Mouse (Mus musculus) lung, postnatal 0 days (tissue): ENCODE data around the gene Nab1. TPM values are rescaled to one million over a fixed set of nuclear protein-coding genes. Genes with fewer than 3 reads are reported as not detected.

ENCODE experiments used
- ATAC-seq: fragments of 200-750 bp; cut with Nextera tagmentation; 2 replicates; pipeline ENCODE4 v1.8.0; 2017; ENCODE audit warnings: moderate library complexity
- DNase-seq: peaks from one replicate; pipeline ENCODE4 v3.0.0-alpha.2; 2016; ENCODE audit warnings: low spot score
- H3K27ac ChIP-seq: fragments of 300-500 bp; sonication (generic); 2 replicates; pipeline ENCODE4 v1.5.1; 2014; ENCODE audit warnings: antibody characterized with exemption, mild to moderate bottlenecking, low read length, mixed read lengths
- H3K27me3 ChIP-seq: fragments of 300-500 bp; sonication (generic); replicated peaks from 2 replicates; pipeline ENCODE4 v1.6.1; 2014; ENCODE audit warnings: low read length, mixed read lengths; ENCODE audit not compliant: insufficient read depth
- H3K36me3 ChIP-seq: fragments of 300-500 bp; sonication (generic); 2 replicates; pipeline ENCODE4 v1.6.1; 2014; ENCODE audit warnings: low read length, mixed read lengths; ENCODE audit not compliant: insufficient read depth
- H3K4me1 ChIP-seq: fragments of 300-500 bp; sonication (generic); 2 replicates; pipeline ENCODE4 v1.6.1; 2014; ENCODE audit warnings: antibody characterized with exemption, low read depth, low read length, mixed read lengths; ENCODE audit not compliant: insufficient read depth
- H3K4me2 ChIP-seq: fragments of 300-500 bp; sonication (generic); replicated peaks from 2 replicates; pipeline ENCODE4 v1.6.1; 2014; ENCODE audit warnings: low read depth, mild to moderate bottlenecking, low read length, moderate library complexity, mixed read lengths
- H3K4me3 ChIP-seq: fragments of 300-500 bp; sonication (generic); 2 replicates; pipeline ENCODE4 v1.5.1; 2014; ENCODE audit warnings: low read depth, low read length
- H3K9ac ChIP-seq: fragments of 300-500 bp; sonication (generic); replicated peaks from 2 replicates; pipeline ENCODE4 v1.6.1; 2014; ENCODE audit warnings: low read depth, mild to moderate bottlenecking
- H3K9me3 ChIP-seq: fragments of 300-500 bp; sonication (generic); 2 replicates; pipeline ENCODE4 v1.6.1; 2016; ENCODE audit warnings: low read length, mixed read lengths
- CTCF ChIP-seq: IDR thresholded peaks from 2 replicates; pipeline ENCODE4 v1.5.1; 2016; ENCODE audit warnings: antibody characterized with exemption, mild to moderate bottlenecking
- EP300 ChIP-seq: IDR thresholded peaks from 2 replicates; pipeline ENCODE4 v1.6.1; 2016; ENCODE audit warnings: antibody characterized with exemption, mild to moderate bottlenecking, control low read depth
- WGBS: fragments of 180-500 bp; shearing (Covaris S2); extraction: QIAGEN DNeasy Blood & Tissue Kit; methylation state at CpG from one replicate; pipeline ENCODE4 v1.1.7; 2014; 5-methylcytosine and 5-hydroxymethylcytosine counted together
- polyA plus RNA-seq: library from polyadenylated mRNA; unstranded; fragments of >200 nt; fragmentation: Nextera tagmentation; extraction: Ambion mirVana; gene quantifications from 2 replicates; pipeline ENCODE4 v1.2.1, GENCODE M21; 2015

Gene Nab1
- polyA plus RNA-seq, 1 experiment from 2014 or later: 16.8 TPM

DNA sequence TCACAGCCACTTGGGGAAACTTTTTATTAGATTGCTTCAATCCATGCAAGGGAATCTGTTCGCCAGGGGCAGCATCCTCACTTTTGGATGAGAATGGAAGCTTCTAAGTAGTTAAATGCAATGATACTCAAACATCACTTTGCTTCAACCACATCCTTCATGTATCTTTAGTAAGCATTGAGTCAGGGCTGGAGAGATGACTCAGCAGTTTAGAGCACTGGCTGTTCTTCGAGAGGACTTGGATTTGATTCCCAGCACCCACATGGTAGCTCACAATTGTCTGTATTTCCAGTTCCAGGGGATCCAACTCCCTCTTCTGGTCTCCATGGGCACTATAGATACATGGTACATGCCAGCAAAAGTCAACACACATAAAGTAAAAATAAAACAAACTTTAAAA is 77.4 kb downstream of the Nab1 start:
- no peak for TF ChIP-seq EP300
- no peak for TF ChIP-seq CTCF

DNA sequence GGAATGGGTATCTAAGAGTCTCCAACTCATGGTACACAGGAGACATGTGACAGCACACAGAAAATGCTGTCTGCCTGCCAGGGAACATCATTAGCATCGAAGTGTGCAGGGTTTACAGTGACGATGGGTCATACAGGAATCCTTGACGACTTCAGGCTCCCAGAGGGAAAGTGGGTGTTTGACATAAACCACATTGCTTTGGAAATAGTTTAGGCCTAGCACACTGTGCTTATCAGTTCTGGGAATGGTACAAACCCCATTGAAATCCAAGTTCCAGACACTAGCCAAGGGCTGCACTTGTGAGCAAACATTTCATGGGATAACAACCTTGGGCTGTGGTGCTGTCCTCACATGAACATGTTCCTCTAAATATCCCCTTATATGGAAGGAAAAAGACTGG is 78.3 kb downstream of the Nab1 start:
- whole genome bisulfite sequencing: 46% methylated on average over 3 of the region's 3 CpGs
- Histone ChIP-seq H3K4me3 (no peak overlapping the region), H3K27me3 (no peaks in the 10 kb centered on the region), H3K4me1 (no peaks in the 10 kb centered on the region), H3K27ac (no peak overlapping the region), H3K36me3 (no peaks in the 10 kb centered on the region), H3K4me2 (no peak overlapping the region), H3K9me3 (no peaks in the 10 kb centered on the region), H3K9ac (no peak overlapping the region)
- peak; percentile 32 for DNase-seq
- ATAC-seq: peak; percentile 48
- no peak for TF ChIP-seq EP300

More for the DNA sequence above, 77.4 kb downstream of the Nab1 start:
- Histone ChIP-seq H3K4me2 (no peak overlapping the region), H3K4me3 (no peak overlapping the region), H3K27ac (no peak overlapping the region), H3K9ac (no peak overlapping the region), H3K4me1 (no peaks in the 10 kb centered on the region), H3K27me3 (no peaks in the 10 kb centered on the region), H3K9me3 (no peaks in the 10 kb centered on the region), H3K36me3 (no peaks in the 10 kb centered on the region)
- DNase-seq (no peak), ATAC-seq (no peak)
- WGBS: 78% methylated on average over 2 of the region's 2 CpGs

DNA sequence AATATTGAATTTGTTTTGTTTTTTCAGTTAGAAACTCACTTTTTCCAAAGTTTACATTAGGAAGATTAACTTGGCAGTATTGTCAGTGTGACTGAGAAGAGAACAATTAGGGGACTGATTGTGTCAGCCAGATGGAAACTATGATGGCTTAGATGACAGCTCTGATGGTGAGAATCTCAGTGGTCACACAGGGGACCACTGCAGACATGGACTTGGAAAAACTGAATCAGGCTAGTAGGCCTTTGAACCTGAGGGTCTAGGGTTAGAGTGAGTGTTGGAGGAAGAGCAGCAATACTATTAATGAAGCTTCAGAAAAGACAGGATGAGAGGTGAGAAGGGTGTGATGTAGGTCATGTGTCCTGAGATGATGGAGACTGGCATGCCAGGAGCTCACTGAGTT is 78.9 kb downstream of the Nab1 start:
- TF ChIP-seq EP300 (no peak), CTCF (no peak)
- ATAC-seq: no peak; the same call in 1 of the 2 replicates
- Histone ChIP-seq H3K9ac (no peak overlapping the region), H3K4me2 (no peak overlapping the region), H3K36me3 (no peaks in the 10 kb centered on the region), H3K27ac (no peak overlapping the region), H3K27me3 (no peaks in the 10 kb centered on the region), H3K4me1 (no peaks in the 10 kb centered on the region), H3K4me3 (no peak overlapping the region), H3K9me3 (no peaks in the 10 kb centered on the region)
- DNase-seq: no peak

DNA sequence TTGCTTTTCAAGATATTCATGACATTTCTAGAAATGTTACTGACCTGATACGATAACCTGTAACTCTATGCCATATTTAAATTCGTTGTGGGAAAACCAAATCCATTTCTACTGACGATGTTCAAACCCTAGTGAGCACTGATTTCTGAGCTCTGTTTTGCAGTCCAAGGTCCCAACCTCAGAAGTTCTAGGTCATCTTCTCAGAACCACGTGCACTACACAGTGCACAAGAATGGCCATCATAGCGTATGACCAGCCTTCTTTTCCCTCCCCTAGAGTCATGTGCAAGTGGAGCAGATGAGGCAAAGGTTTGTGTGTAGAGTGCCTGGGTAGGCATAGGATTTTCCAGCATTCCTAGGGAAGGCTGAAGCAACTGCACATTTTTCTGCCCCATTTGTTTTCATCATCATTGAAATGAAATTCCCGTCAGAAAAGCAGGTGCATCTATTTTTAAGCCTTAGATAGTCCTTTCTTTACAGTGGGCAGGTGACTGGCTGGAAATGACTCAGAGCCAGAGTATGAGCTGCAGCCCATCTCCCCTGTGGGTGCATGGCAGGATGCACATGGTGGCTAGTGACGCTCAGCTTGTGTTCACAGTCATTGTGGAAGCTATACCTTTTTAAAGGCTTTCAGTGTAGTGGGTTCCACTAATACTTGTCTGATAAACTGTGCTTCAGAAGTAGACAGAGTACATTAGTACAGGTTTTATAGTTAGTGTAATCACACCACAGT is 81.2 kb downstream of the Nab1 start:
- H3K4me2 ChIP-seq: no peak overlapping the region
- H3K36me3 ChIP-seq: no peaks in the 10 kb centered on the region
- no peak overlapping the region for H3K9ac ChIP-seq
- H3K27ac ChIP-seq: no peak overlapping the region
- no peaks in the 10 kb centered on the region for H3K4me1 ChIP-seq
- H3K27me3 ChIP-seq: no peaks in the 10 kb centered on the region
- DNase-seq (no peak), ATAC-seq (no peak)
- no peaks in the 10 kb centered on the region for H3K9me3 ChIP-seq
- H3K4me3 ChIP-seq: no peak overlapping the region
- no peak for TF ChIP-seq CTCF
- WGBS: 84% methylated on average over 7 of the region's 7 CpGs

Other genes with a start within 250 kb of the Nab1 start
- gene Nemp2, start 130.0 kb upstream of the Nab1 start, polyA plus RNA-seq: 3.3 and 3.5 TPM in 2 replicates
- 4.2 TPM in 2 replicates for gene Mfsd6, start 226.8 kb upstream of the Nab1 start, polyA plus RNA-seq